Mouse (Mus musculus): Measurements from ENCODE around the gene Scd1.

The Scd1 gene

DNA sequence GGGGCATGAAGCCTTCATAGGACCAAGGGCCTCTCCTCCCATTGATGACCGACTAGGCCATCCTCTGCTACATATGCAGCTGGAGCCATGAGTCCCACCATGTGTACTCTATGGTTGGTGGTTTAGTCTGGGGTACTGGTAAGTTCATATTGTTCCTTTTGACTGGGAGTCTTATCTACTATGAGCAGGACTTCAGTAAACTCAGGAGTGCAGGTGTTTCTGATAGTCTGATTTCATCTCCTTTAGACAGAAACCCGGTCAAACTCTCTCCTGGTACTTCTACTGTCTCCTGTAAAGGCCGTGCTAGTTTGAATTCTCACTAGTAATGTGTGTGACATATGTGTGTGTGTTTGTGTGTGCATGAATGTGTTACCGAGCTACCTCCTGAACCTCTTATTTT is 41.9 kb downstream of the Scd1 start:
- DNase-seq (ENCODE audit: low read depth, low spot score): no peak

GRCm38 (mm10) chr19:44364029-44364428 is 43.6 kb downstream of the Scd1 start:
- no peak for DNase-seq (ENCODE audit: low read depth, low spot score)

- DNase-seq (ENCODE audit: low read depth, low spot score): peak; percentile 61
Measured at GRCm38 (mm10) chr19:44363529-44363928, 44.1 kb downstream of the Scd1 start.

DNA sequence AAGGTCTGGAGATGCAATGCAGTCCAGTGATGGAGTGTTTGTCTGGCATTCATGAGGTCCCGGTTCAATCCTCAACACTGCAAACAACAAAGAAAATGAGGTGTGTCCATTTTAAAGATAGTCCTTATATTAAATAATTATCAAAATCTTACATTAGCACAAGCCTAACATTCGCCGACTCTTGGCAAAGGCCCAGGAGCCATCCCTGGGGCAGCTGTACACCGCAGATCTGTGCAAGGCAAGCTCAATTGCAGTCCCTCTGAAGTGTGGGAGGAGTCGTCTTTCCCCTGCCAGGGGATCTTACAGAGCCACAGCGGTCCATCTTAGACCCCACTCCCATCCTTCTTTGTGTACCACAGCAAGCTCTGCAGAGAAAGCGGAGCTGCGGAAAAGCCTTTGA is 49.0 kb downstream of the Scd1 start:
- no peak for DNase-seq (ENCODE audit: low read depth, low spot score)

DNA sequence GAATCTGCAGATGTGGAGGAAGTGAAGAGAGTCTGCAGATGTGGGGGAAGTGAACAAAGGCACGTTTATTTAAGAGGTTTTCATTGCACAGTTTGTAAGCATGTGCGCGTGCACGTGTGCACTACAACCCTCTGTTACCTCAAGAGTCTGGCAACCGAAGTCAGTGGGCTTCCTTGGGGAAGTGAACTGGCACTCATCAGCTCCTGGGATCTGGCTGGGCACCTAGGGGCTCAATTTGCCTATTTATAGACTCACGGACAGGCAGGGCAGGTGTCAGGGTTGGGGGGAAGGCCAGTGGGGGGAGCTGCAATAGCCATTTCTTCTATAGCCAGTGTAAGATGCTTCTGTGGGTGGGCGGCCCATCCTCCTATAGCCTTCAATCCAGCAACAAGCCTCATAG is 55.9 kb downstream of the Scd1 start:
- DNase-seq (ENCODE audit: low read depth, low spot score): no peak

GRCm38 (mm10) chr19:44349689-44350088 is 58.0 kb downstream of the Scd1 start:
- no peak for DNase-seq (ENCODE audit: low read depth, low spot score)

Data from embryo, embryonic 11.5 days (tissue).